Mouse (Mus musculus): Measurements from ENCODE around the gene Tmem40. TPM values are rescaled to one million over a fixed set of nuclear protein-coding genes. Genes with fewer than 3 reads are reported as not detected.

Gene Tmem40
- polyA plus RNA-seq, 1 experiment from 2014 or later: 2.8 TPM

GRCm38 (mm10) chr6:115730560-115731342, 31.5 kb downstream of the Tmem40 start:
- no peak for ATAC-seq (ENCODE audit: insufficient number of reproducible peaks, insufficient read depth, low FRiP score, low TSS enrichment)
- peak overlapping the region; percentile 41; the same call in 1 of the 2 replicates for H3K27ac ChIP-seq
- peak overlapping the region; percentile 5; the same call in 1 of the 2 replicates for H3K4me2 ChIP-seq (replicated peaks)

GRCm38 (mm10) chr6:115727570-115727969, 34.6 kb downstream of the Tmem40 start:
- peaks cover 4% of the 10 kb centered on the region; the same call in 1 of the 2 replicates for H3K4me1 ChIP-seq

More at GRCm38 (mm10) chr6:115730560-115731342, 31.5 kb downstream of the Tmem40 start:
- Histone ChIP-seq H3K27me3 (no peaks in the 10 kb centered on the region), H3K9ac (no peak overlapping the region), H3K9me3 (no peaks in the 10 kb centered on the region), H3K4me1 (peaks cover 4% of the 10 kb centered on the region; the same call in 1 of the 2 replicates), H3K4me3 (no peak overlapping the region), H3K36me3 (no peaks in the 10 kb centered on the region)
- 49% methylated on average over 20 of the region's 20 CpGs for WGBS

GRCm38 (mm10) chr6:115727108-115727507, 35.1 kb downstream of the Tmem40 start:
- ATAC-seq (ENCODE audit: insufficient number of reproducible peaks, insufficient read depth, low FRiP score, low TSS enrichment): no peak
- Histone ChIP-seq H3K27ac (no peak overlapping the region), H3K4me3 (no peak overlapping the region), H3K36me3 (no peaks in the 10 kb centered on the region), H3K9ac (no peak overlapping the region), H3K4me2 (replicated peaks) (no peak overlapping the region), H3K4me1 (peaks cover 4% of the 10 kb centered on the region; the same call in 1 of the 2 replicates), H3K9me3 (no peaks in the 10 kb centered on the region), H3K27me3 (no peaks in the 10 kb centered on the region)
- 90% methylated on average over 1 of the region's 1 CpGs for WGBS

More at GRCm38 (mm10) chr6:115727570-115727969, 34.6 kb downstream of the Tmem40 start:
- H3K27me3 ChIP-seq: no peaks in the 10 kb centered on the region
- no peak overlapping the region for H3K4me2 ChIP-seq (replicated peaks)
- ATAC-seq (ENCODE audit: insufficient number of reproducible peaks, insufficient read depth, low FRiP score, low TSS enrichment): no peak
- H3K9ac ChIP-seq: no peak overlapping the region
- H3K36me3 ChIP-seq: no peaks in the 10 kb centered on the region
- no peak overlapping the region for H3K27ac ChIP-seq
- WGBS: 51% methylated on average over 2 of the region's 2 CpGs
- no peak overlapping the region for H3K4me3 ChIP-seq
- no peaks in the 10 kb centered on the region for H3K9me3 ChIP-seq

GRCm38 (mm10) chr6:115722246-115722645, 40.0 kb downstream of the Tmem40 start:
- ATAC-seq (ENCODE audit: insufficient number of reproducible peaks, insufficient read depth, low FRiP score, low TSS enrichment): no peak
- peaks cover 12% of the 10 kb centered on the region; the same call in 1 of the 2 replicates for H3K4me1 ChIP-seq
- H3K4me3 ChIP-seq: no peak overlapping the region
- no peak overlapping the region for H3K4me2 ChIP-seq (replicated peaks)
- no peaks in the 10 kb centered on the region for H3K36me3 ChIP-seq
- 81% methylated on average over 5 of the region's 5 CpGs for WGBS
- no peaks in the 10 kb centered on the region for H3K9me3 ChIP-seq
- H3K27ac ChIP-seq: no peak overlapping the region
- no peaks in the 10 kb centered on the region for H3K27me3 ChIP-seq
- H3K9ac ChIP-seq: no peak overlapping the region

- Histone ChIP-seq H3K4me1 (peaks cover 14% of the 10 kb centered on the region; the same call in 1 of the 2 replicates), H3K4me2 (replicated peaks) (peak overlapping the region; percentile 39), H3K9me3 (no peaks in the 10 kb centered on the region), H3K27me3 (no peaks in the 10 kb centered on the region), H3K36me3 (no peaks in the 10 kb centered on the region), H3K4me3 (no peak overlapping the region), H3K9ac (no peak overlapping the region), H3K27ac (no peak overlapping the region)
- ATAC-seq (ENCODE audit: insufficient number of reproducible peaks, insufficient read depth, low FRiP score, low TSS enrichment): peak; percentile 73; the same call in 1 of the 2 replicates
- WGBS: under 1% methylated on average over 15 of the region's 15 CpGs
Observed at GRCm38 (mm10) chr6:115717715-115718558, 44.3 kb downstream of the Tmem40 start.

GRCm38 (mm10) chr6:115717101-115717652, 45.0 kb downstream of the Tmem40 start:
- Histone ChIP-seq H3K36me3 (no peaks in the 10 kb centered on the region), H3K9ac (no peak overlapping the region), H3K4me2 (replicated peaks) (peak overlapping the region; percentile 39), H3K4me1 (peaks cover 14% of the 10 kb centered on the region; the same call in 1 of the 2 replicates), H3K4me3 (peak overlapping the region; percentile 8; the same call in 1 of the 2 replicates), H3K27me3 (no peaks in the 10 kb centered on the region), H3K9me3 (no peaks in the 10 kb centered on the region), H3K27ac (no peak overlapping the region)
- 14% methylated on average over 8 of the region's 8 CpGs for WGBS
- ATAC-seq (ENCODE audit: insufficient number of reproducible peaks, insufficient read depth, low FRiP score, low TSS enrichment): peak; percentile 53; the same call in 1 of the 2 replicates

- Histone ChIP-seq H3K27ac (no peak overlapping the region), H3K9ac (no peak overlapping the region), H3K27me3 (no peaks in the 10 kb centered on the region), H3K4me3 (no peak overlapping the region), H3K4me1 (no peaks in the 10 kb centered on the region), H3K4me2 (replicated peaks) (no peak overlapping the region), H3K36me3 (no peaks in the 10 kb centered on the region), H3K9me3 (no peaks in the 10 kb centered on the region)
- WGBS: 73% methylated on average over 3 of the region's 3 CpGs
- no peak for ATAC-seq (ENCODE audit: insufficient number of reproducible peaks, insufficient read depth, low FRiP score, low TSS enrichment)
Observed at GRCm38 (mm10) chr6:115711261-115711660, 50.9 kb downstream of the Tmem40 start.

- Histone ChIP-seq H3K36me3 (no peaks in the 10 kb centered on the region), H3K9me3 (no peaks in the 10 kb centered on the region), H3K4me1 (no peaks in the 10 kb centered on the region), H3K4me3 (no peak overlapping the region), H3K4me2 (replicated peaks) (no peak overlapping the region), H3K27ac (no peak overlapping the region), H3K9ac (no peak overlapping the region), H3K27me3 (no peaks in the 10 kb centered on the region)
- no peak for ATAC-seq (ENCODE audit: insufficient number of reproducible peaks, insufficient read depth, low FRiP score, low TSS enrichment)
- WGBS: 80% methylated on average over 5 of the region's 5 CpGs
Observed at GRCm38 (mm10) chr6:115702901-115703300, 59.3 kb downstream of the Tmem40 start.

GRCm38 (mm10) chr6:115701302-115701701, 60.9 kb downstream of the Tmem40 start:
- Histone ChIP-seq H3K4me1 (no peaks in the 10 kb centered on the region), H3K4me2 (replicated peaks) (no peak overlapping the region), H3K9ac (no peak overlapping the region), H3K36me3 (no peaks in the 10 kb centered on the region), H3K27ac (no peak overlapping the region), H3K4me3 (no peak overlapping the region), H3K27me3 (no peaks in the 10 kb centered on the region), H3K9me3 (no peaks in the 10 kb centered on the region)
- no peak for ATAC-seq (ENCODE audit: insufficient number of reproducible peaks, insufficient read depth, low FRiP score, low TSS enrichment)
- 56% methylated on average over 11 of the region's 11 CpGs for WGBS

- Histone ChIP-seq H3K27me3 (no peaks in the 10 kb centered on the region), H3K27ac (no peak overlapping the region), H3K36me3 (no peaks in the 10 kb centered on the region), H3K4me2 (replicated peaks) (no peak overlapping the region), H3K4me1 (no peaks in the 10 kb centered on the region), H3K9ac (no peak overlapping the region), H3K9me3 (no peaks in the 10 kb centered on the region), H3K4me3 (no peak overlapping the region)
- WGBS: 100% methylated on average over 1 of the region's 1 CpGs
- no peak for ATAC-seq (ENCODE audit: insufficient number of reproducible peaks, insufficient read depth, low FRiP score, low TSS enrichment)
Observed at GRCm38 (mm10) chr6:115700778-115701177, 61.4 kb downstream of the Tmem40 start.

GRCm38 (mm10) chr6:115698699-115699098, 63.5 kb downstream of the Tmem40 start:
- H3K9ac ChIP-seq: no peak overlapping the region
- no peak overlapping the region for H3K4me2 ChIP-seq (replicated peaks)
- 84% methylated on average over 4 of the region's 4 CpGs for WGBS
- no peak overlapping the region for H3K27ac ChIP-seq
- H3K4me3 ChIP-seq: no peak overlapping the region
- no peak for ATAC-seq (ENCODE audit: insufficient number of reproducible peaks, insufficient read depth, low FRiP score, low TSS enrichment)
- H3K36me3 ChIP-seq: no peaks in the 10 kb centered on the region
- H3K9me3 ChIP-seq: no peaks in the 10 kb centered on the region
- no peaks in the 10 kb centered on the region for H3K4me1 ChIP-seq
- no peaks in the 10 kb centered on the region for H3K27me3 ChIP-seq
